Mouse (Mus musculus): ENCODE measurements at regions not wholly inside any gene's neighbourhood (a gene's known extent, or its start where the extent isn't known, plus 50 kb on each side); places are given as distances from the start of the nearest gene placed in this dataset.

DNA sequence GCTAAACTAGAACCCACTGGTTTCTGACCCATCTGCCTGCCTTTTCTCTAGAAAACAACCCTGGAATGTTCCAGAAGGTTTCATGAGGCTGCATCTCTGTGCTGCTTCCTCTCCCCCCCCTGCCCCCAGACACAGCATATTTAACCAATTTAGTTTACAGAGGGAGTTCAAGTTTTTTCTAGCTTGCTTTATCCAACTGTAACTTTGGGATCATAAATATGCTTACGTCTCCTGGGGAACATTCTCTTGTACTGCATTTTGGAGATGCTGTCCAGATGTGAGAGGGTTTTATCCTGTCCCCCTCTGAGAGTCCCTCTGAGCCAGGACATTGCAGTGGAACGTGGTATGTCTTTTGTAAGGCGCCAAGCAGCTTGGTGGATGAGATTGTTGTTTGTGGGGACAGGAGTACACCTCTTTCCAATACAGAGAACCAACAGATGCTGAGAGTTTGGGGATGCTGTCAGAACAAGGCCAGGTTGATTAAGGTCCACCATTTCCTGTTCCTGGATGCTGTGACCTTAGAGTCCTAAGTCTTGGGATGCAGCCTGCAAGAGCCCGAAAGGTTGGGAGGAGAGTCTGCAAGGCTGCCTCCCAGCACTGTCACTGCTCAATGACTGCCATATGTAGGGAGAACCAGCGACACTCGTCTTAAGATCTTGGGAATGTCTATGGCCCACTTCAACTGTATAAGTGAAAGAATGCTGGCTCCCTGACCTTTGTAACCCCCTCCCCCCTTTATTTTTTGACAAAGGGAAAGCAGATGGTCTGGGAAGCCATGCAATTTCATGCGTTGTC, 51.4 kb upstream of the Tut7 start:
- DNase-seq (ENCODE audit: low spot score in 2 of 2), result no peak
